Mouse (Mus musculus) brain, embryonic 14.5 days (tissue): Measurements from ENCODE around the gene Gm6309.

Experiments
- CTCF ChIP-seq: fragments of 200-500 bp; IDR thresholded peaks from 2 replicates; pipeline ENCODE4 v1.5.1; 2012; ENCODE audit warnings: inconsistent platforms, mild to moderate bottlenecking, moderate library complexity, borderline replicate concordance; ENCODE audit not compliant: insufficient read depth, insufficient read length; ENCODE audit errors: extremely low read depth
- POLR2A ChIP-seq: fragments of 200-500 bp; IDR thresholded peaks from 2 replicates; pipeline ENCODE4 v1.6.1; 2012; ENCODE audit warnings: mild to moderate bottlenecking, inconsistent platforms, borderline replicate concordance; ENCODE audit not compliant: poor library complexity, insufficient read depth, insufficient read length, severe bottlenecking; ENCODE audit errors: extremely low read depth

- TF ChIP-seq CTCF (no peak), POLR2A (no peak)
Observed at GRCm38 (mm10) chr5:146150454-146150853, 20.1 kb downstream of the Gm6309 start.
